Mouse (Mus musculus) megakaryocyte, embryonic 14.5 days (primary cell): ENCODE measurements around the gene Ccser1.

Source experiments
- FLI1 ChIP-seq: IDR thresholded peaks from 2 replicates; pipeline ENCODE4 v1.6.1; 2012; ENCODE audit warnings: low read length, inconsistent platforms, mixed read lengths
- GATA1 ChIP-seq: IDR thresholded peaks from 3 replicates; pipeline ENCODE4 v1.6.1; 2012; ENCODE audit warnings: mixed read lengths, low read length, inconsistent platforms, borderline replicate concordance

DNA sequence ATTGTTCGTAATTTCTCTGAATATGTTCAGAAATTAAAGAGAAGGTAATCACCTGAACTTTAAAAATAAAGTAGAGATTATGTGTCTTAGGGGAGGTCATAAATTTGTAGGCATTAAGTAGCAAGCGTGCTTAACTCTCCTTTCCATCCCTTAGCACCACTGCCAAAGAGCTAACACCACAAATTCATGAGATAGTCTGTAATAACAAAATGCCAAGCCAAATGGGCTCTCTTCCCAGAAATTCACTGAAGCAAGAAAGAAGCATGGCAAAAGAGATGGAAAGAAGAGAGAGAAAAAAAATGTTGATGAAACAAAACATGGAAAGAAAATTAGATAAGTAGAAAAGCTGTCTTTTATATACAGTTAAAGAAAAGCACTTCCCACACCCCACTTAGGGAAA lies 796.8 kb downstream of the Ccser1 start:
- TF ChIP-seq GATA1 (no peak), FLI1 (no peak)
